Mouse (Mus musculus): Measurements from ENCODE around the gene Slco3a1. TPM values are rescaled to one million over a fixed set of nuclear protein-coding genes. Genes with fewer than 3 reads are reported as not detected.

The Slco3a1 gene
- total and polyA plus RNA-seq, 3 experiments, result 24.8 to 46.8 (median 40.1) TPM

DNA sequence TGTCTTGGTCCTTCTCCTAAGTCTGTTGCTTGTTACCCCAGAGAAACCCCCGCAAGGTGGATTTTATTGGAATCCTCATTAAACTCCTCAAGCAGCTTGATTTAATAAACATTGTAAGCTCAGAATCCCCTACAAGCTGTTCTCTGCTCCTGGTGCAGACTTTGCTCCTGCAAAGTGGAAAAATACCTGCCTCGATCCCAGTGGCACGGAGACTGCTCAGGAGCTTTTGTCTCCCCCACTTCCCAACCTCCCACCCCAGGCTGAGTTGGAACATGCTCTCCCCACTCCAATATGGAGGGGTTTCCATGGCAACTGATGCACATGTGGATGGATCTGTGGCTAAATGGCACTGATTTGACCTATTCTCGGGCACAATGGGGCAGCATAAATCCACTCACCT, 268.0 kb downstream of the Slco3a1 start:
- DNase-seq, result no peak

DNA sequence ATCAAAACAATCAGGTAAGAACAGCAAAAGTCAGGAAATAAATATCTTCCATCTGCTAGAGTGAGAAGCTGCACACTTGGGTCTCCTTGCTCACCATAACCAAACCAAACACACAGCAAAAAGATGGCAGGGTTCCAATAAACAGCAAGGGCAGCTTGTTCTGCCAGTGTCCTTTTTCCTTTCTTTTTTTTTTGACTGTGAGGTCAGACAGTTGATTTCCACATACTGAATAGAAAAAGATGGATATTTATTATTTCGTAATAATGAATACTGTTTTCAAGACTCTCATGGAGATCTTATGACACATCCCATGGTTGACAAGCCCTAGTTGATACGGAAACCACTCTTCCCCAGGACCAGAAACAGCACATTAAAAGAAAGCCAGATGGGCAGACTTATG, 274.2 kb downstream of the Slco3a1 start:
- DNase-seq, result peak; percentile 37

DNA sequence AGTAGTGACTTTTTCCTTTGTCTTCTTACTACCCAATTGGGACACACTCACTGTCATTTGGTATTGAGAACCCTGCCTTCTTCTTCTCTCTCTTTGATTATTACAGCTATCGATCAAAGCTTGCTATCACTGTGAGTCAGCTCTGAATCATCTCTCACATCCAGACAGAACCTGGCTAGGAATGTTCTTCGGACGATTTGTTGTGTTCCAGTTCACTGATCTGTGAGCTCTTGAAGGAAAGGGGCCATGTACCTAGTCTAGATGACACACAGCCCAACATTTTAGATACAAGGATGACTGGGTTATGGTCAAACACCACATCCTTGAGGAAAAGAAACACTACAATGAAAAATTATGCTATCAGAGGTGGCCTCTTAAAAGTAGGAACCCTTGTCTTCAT, 275.2 kb downstream of the Slco3a1 start:
- peak; percentile 24 for DNase-seq

- peak; percentile 29 for DNase-seq
These were observed 284.5 kb downstream of the Slco3a1 start for GRCm38 (mm10) chr7:74270089-74270394.

- DNase-seq, result no peak
These were observed 285.1 kb downstream of the Slco3a1 start for GRCm38 (mm10) chr7:74269283-74270088.

DNA sequence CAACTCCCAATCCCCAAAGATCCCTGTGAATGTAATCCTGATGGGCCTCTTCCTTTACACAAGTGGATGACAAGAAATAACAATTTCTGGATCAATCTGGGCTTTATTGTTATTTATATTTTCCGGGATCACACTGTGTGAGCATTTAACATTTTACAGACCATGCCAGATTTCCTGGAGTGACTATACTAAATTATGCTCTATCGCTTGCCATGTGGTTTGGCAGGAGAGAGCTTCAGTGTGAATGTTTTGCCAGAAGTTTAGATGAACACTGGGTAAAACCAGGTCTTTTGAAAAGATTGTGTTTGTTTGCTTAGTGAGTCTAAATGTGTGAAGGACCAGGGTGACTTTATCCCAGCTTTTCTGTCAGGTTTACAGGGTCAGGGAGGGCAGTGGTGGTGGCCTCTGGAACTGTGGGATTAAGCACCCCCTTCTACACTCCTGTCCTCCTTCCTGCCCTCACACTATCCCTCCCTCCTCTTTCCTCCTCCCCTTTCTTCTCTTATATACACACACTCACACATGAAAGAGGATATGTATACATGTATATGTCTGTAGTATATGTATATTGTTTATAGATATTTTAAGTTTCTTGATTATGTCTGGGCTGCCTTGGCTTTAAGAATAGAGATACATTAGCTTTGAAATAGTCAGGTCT, 287.9 kb downstream of the Slco3a1 start:
- DNase-seq, result no peak

DNA sequence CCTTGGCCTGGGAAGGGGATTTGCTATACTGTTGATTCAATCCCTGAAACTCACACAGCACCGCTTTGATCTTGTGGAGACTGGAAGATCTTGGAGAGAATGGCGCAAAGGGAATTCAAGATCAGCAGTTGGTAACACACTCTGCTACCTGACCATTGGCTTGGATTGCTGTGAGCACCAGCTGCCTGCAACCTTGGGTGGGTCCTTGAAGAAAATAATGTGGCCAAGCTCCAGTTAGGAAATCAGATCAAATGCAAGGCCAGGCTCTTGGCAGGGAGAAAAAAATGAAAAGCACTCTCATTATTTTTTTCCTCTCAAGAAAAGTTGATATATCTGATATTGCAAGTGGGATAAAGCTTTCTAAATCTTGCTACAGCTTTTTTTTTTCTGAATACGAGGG, 298.3 kb downstream of the Slco3a1 start:
- DNase-seq, result peak; percentile 83

GRCm38 (mm10) chr7:74252066-74252465, 302.5 kb downstream of the Slco3a1 start:
- peak; percentile 31 for DNase-seq

DNA sequence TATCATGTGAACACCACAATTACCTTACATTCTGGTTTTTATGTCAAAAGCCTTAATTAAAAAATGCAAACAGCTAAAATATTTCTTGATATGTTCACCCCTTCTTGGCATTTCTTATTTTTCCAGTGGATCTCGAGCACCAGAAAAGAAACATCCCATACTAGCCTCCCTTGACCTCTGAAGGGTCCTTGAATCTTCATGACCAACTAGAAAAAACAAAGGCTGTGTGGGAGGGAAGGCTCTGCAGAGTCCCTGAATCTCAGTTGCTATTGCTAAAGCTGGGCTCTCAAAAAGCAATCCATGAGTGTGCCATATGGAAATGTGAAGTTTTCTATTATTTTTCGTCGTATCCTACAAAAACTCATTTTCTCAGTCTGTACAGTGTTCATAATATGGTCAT, 313.3 kb downstream of the Slco3a1 start:
- DNase-seq, result no peak

DNA sequence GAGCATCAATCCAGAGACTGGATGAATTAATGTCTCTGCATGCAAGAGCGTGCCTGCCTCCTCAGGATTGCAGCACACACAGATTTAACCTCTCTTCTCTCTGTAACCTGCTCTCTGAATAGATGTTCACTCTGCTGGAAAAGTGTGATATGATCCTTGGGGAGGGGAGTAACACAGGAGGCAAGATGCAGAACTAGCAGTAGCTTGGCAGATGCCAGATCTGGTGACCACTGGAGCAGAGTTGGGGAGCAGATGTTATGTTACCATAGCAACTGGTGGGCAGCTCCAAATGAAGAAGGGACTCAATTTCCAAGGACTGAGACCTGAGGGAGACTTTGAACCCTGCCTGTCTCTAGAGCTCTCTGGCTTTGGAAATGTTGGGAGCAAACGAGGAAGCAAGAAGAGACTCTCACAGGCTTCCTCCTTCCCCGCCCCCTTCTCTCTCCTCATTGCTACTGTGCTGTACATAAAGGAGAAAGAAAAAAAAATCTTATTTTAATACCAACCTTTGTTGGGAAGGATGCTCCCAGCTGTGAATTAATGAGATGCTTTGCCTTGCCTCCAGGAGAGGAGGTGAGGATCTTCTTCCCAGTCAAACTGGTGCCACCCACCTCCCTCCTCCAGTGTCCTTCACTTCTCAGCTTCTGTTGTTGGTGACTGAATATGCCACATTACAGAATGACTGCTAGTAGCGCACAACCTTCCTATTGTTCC, 314.0 kb downstream of the Slco3a1 start:
- no peak for DNase-seq

Small RNA genes within 50 kb of the gene (microRNA-seq; reads per million reads assigned to microRNA genes)
- gene Gm27459, result 0 reads per million in 2 experiments
